Mouse (Mus musculus): ENCODE results near the gene Drc3.

DNA sequence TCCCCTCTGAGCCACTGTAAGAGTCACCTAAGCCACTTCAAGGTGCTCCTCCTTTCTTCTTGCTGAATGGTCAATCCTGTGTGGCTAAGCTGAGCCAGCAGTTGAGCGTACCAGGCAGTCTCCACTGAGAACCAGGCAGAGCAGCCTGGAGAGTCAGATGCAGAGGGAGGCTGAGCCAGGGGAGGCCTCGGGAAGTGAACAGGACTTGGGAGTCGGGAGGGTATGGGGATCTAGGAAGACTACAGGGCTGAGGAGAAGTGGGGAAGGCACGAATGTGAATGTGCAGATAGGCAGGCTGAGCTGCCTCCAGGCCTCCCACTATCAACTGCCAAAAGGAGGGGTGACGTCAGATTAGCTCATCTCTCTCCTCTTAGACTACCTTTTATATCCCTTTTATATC lies 34.4 kb upstream of the Drc3 start:
- TF ChIP-seq POLR2A (IDR thresholded peaks at IDR 0.05; ENCODE audit: insufficient read depth, low read length) = no peak
- TF ChIP-seq CTCF (IDR thresholded peaks at IDR 0.05; ENCODE audit: low read depth, low read length) = no peak

Measured in ES-Bruce4 (cell line).